Mouse (Mus musculus) E14TG2a.4 (cell line): ENCODE data around the gene Afmid.

ENCODE experiments used
- CTCF ChIP-seq: conservative IDR thresholded peaks from 2 replicates; pipeline ENCODE4 v1.5.1; 2014; ENCODE audit warnings: low read length
- POU5F1 ChIP-seq: IDR thresholded peaks from 2 replicates; pipeline ENCODE4 v1.6.1; 2014; ENCODE audit warnings: low read length, borderline replicate concordance

GRCm38 (mm10) chr11:117782705-117783034 lies 43.1 kb upstream of the Afmid start:
- no peak for TF ChIP-seq CTCF
- TF ChIP-seq POU5F1: no peak
